Mouse (Mus musculus) testis, adult 2 months (tissue): Measurements from ENCODE around the gene Bcl10. TPM values are rescaled to one million over a fixed set of nuclear protein-coding genes. Genes with fewer than 3 reads are reported as not detected.
A peak's percentile ranks its signal among the peaks of the same experiment; 100 is the strongest.

ENCODE experiments used
- H3K27ac ChIP-seq: fragments of 200-500 bp; 2 replicates; pipeline ENCODE4 v1.5.1; 2012; ENCODE audit warnings: low read depth, low read length; ENCODE audit not compliant: control insufficient read depth, insufficient read depth
- H3K27me3 ChIP-seq: fragments of 200-500 bp; 2 replicates; pipeline ENCODE4 v1.6.1; 2012; ENCODE audit warnings: mild to moderate bottlenecking, low read length, moderate library complexity; ENCODE audit not compliant: control insufficient read depth, insufficient read depth
- H3K36me3 ChIP-seq: fragments of 200-500 bp; 2 replicates; pipeline ENCODE4 v1.6.1; 2012; ENCODE audit warnings: mild to moderate bottlenecking, low read length; ENCODE audit not compliant: control insufficient read depth, insufficient read depth
- H3K4me1 ChIP-seq: fragments of 200-500 bp; 2 replicates; pipeline ENCODE4 v1.6.1; 2012; ENCODE audit warnings: low read length; ENCODE audit not compliant: control insufficient read depth, insufficient read depth
- H3K4me3 ChIP-seq: fragments of 200-500 bp; 2 replicates; pipeline ENCODE4 v1.5.1; 2012; ENCODE audit warnings: low read depth, mild to moderate bottlenecking, low read length, moderate library complexity, mixed read lengths; ENCODE audit not compliant: control insufficient read depth
- CTCF ChIP-seq: fragments of 200-500 bp; IDR thresholded peaks from 2 replicates; pipeline ENCODE4 v1.5.1; 2012; ENCODE audit warnings: low read depth, mild to moderate bottlenecking, inconsistent platforms, low read length, moderate library complexity; ENCODE audit not compliant: control insufficient read depth, insufficient read depth, insufficient replicate concordance
- POLR2A ChIP-seq: fragments of 200-500 bp; IDR thresholded peaks from 2 replicates; pipeline ENCODE4 v1.6.1; 2012; ENCODE audit warnings: low read depth, mild to moderate bottlenecking, inconsistent platforms, low read length, moderate library complexity; ENCODE audit not compliant: control insufficient read depth
- polyA plus RNA-seq: library from polyadenylated mRNA; depleted of rRNA; stranded (reverse); fragments of >200 nt; gene quantifications from 2 replicates; pipeline ENCODE4 v1.2.3, GENCODE M21; 2012

Bcl10 gene
- polyA plus RNA-seq, 1 experiment, result 4.6 TPM

DNA sequence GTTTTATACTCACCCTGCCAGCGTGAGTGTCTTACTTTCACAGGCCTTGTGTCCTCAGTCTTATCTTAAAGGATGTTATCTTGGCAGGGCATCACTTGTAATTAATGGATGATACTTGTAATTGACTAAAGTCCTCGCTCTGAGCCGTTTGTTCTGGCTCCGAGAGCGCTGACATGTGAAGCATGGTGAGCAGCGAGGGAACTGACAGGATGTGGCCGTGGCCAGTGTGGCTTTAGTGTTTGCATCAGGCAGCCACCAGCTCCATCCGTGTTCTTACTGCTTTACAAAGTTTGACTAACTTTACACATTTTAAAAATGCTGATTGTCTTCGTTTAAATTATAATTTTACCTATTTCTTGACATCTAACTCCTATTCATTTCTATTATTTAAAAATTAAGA is 11.2 kb downstream of the Bcl10 start:
- Histone ChIP-seq H3K27ac (no peak overlapping the region), H3K36me3 (no peaks in the 10 kb centered on the region), H3K4me3 (no peak overlapping the region), H3K4me1 (peaks cover 6% of the 10 kb centered on the region), H3K27me3 (no peaks in the 10 kb centered on the region)
- TF ChIP-seq POLR2A (no peak), CTCF (no peak)

DNA sequence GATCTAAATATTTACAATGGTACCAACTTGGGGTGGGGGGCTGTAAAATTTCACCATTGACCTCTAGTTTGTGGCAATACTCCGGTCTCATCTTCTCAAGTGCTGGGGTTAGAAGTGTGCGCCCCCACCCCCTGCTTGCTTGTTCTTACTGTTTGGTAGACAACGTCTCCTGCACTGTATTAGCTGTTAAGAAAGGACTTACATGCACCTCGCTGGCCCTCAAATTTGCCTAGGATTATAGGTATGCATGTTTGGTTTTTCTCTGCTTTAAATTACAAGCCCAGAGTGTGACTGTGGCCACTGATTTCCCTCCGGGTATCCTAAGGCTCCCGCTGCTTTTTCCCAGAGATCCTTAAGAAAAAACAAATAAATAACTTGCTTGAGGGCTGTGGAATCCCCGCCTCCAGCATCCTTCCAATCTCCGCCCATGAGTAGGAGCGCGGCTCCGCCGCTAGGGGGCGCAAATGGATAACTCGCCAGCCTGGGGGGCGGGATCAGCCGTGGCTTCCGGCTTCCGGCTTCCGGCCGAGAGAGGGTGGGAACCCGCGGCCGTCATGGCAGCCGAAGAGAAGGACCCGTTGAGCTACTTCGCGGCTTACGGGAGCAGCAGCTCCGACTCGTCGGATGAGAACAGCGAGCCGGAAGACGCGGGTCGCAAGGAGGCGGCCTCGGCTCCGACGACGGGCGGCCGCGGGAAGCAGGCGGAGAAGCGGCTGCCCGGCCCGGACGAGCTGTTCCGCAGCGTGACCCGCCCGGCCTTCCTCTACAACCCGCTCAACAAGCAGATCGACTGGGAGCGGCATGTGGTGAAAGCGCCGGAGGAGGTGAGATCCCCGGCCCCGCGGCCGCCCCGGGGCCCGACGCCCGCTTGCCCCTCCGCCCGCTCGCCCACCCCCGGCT is 15.2 kb downstream of the Bcl10 start, which contains the start of gene 2410004B18Rik:
Gene 2410004B18Rik (plus strand): TSS at position 510 of the 900 bp plus-strand sequence.
- Histone ChIP-seq H3K36me3 (peaks cover 4% of the 10 kb centered on the region; the same call in 1 of the 2 replicates), H3K27ac (peak within 1 kb of the TSS; percentile 89)

DNA sequence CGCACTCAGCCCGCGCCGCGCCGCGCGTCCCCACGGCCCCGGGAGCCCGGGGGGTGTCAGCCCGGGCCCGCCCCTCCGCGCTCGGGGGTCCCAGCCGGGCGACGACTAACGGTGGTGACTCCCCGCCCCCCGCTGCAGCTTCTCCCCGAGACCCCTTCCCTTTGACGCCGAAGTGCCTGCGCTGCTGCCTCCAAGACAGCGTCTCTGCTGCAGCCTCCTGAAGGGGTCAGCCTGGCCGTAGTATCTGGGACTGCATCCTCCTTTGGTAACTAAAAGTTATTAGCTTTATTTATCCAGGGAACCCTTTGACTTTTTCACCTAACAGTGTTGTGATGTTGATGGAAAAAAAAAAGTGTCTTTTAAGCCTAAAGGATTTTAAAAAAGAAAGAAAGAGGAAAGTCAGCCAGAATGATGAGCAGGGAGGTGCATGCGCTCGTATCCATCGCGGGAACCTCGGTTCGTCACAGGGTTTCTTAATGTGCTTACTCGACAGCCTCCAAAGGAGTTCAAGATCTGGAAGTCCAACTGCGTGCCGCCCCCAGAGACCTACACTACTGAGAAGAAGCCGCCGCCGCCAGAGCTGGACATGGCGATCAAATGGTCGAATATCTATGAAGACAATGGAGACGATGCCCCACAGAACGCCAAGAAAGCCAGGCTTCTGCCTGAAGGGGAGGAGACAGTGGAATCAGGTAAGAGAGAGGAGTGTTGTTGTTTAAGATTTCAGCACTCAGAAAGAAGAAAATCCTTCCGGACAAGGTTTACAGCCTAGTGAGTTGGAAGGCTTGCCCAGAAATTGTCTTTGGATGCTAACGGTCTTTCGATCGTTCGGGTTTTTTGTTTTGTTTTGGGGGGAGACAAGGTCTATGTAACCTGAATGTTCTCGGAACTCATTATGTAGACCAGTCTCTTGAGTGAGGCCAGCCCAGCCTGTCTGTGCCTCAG is 16.1 kb downstream of the Bcl10 start:
- peaks cover 13% of the 10 kb centered on the region for H3K4me1 ChIP-seq
- peak overlapping the region; percentile 96 for H3K4me3 ChIP-seq
- H3K27ac ChIP-seq, result peak overlapping the region; percentile 65
- no peak for TF ChIP-seq POLR2A
- TF ChIP-seq CTCF, result no peak
- no peaks in the 10 kb centered on the region for H3K27me3 ChIP-seq
- peaks cover 4% of the 10 kb centered on the region; the same call in 1 of the 2 replicates for H3K36me3 ChIP-seq

More for the DNA sequence above, 15.2 kb downstream of the Bcl10 start, which contains the start of gene 2410004B18Rik:
- TF ChIP-seq CTCF, result peak; percentile 95
- TF ChIP-seq POLR2A, result peak; percentile 96
- peak within 1 kb of the TSS; percentile 96 for H3K4me3 ChIP-seq
- H3K27me3 ChIP-seq, result no peaks in the 10 kb centered on the region
- peaks cover 13% of the 10 kb centered on the region for H3K4me1 ChIP-seq

DNA sequence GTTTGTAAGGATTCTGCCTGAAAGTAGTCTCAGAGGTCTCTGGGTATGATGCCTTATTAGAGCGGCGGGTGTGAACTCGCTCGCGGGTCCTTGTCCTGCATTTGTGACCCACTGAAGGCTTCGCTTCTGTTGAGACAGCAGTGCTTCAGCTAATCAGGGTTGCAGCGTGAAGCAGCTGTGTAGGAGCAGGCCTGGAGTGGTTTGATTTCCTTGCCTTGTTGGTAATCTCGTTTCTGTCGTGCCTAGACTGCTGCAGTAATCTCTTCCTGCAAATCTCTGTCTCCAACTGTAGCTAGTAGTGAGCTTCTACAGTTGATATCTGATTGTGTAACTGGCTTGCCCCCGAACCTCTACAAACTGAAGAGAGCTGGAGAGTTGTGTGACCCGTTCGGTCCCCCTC is 16.8 kb downstream of the Bcl10 start:
- H3K27me3 ChIP-seq, result no peaks in the 10 kb centered on the region
- H3K4me3 ChIP-seq, result peak overlapping the region; percentile 96
- H3K36me3 ChIP-seq, result peaks cover 4% of the 10 kb centered on the region; the same call in 1 of the 2 replicates
- H3K4me1 ChIP-seq, result peaks cover 13% of the 10 kb centered on the region
- peak overlapping the region; percentile 10 for H3K27ac ChIP-seq
- TF ChIP-seq POLR2A (no peak), CTCF (no peak)

GRCm38 (mm10) chr3:145939971-145940370 is 17.4 kb downstream of the Bcl10 start:
- H3K4me3 ChIP-seq, result peak overlapping the region; percentile 39
- TF ChIP-seq CTCF, result no peak
- no peak for TF ChIP-seq POLR2A
- no peak overlapping the region for H3K27ac ChIP-seq
- H3K36me3 ChIP-seq, result peaks cover 4% of the 10 kb centered on the region; the same call in 1 of the 2 replicates
- H3K4me1 ChIP-seq, result peaks cover 13% of the 10 kb centered on the region
- no peaks in the 10 kb centered on the region for H3K27me3 ChIP-seq

DNA sequence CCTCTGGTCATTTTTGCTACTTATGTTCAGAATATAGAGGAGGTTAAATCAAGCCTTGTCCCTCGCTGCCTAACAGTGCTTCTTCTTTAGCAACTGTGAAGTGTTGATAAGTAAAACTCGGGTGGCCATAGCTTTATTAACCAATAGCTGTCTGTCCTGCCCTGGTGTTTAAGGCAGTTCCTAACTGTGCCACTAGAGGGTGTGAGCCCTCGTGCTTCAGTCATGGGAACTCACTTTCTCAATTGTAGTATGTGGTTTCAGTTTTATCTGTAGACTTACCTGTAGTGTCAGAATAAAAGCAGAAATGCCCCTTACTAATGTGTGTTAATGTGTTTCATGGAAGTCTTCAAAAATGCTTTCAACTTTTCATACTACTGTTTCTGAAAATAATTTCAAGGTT is 19.4 kb downstream of the Bcl10 start:
- peaks cover 11% of the 10 kb centered on the region for H3K4me1 ChIP-seq
- no peak for TF ChIP-seq POLR2A
- no peak for TF ChIP-seq CTCF
- H3K36me3 ChIP-seq, result peaks cover 4% of the 10 kb centered on the region; the same call in 1 of the 2 replicates
- H3K27me3 ChIP-seq, result no peaks in the 10 kb centered on the region
- no peak overlapping the region for H3K4me3 ChIP-seq
- H3K27ac ChIP-seq, result no peak overlapping the region
